Mouse (Mus musculus): ENCODE results near the gene Mdga1. TPM values are rescaled to one million over a fixed set of nuclear protein-coding genes. Genes with fewer than 3 reads are reported as not detected.

The Mdga1 gene
- 0.58 and 0.84 TPM in 2 replicates for total RNA-seq (2015; ENCODE audit: low replicate concordance)
- 2.4 and 2.5 TPM in 2 replicates for total RNA-seq (2017; ENCODE audit: low replicate concordance)

DNA sequence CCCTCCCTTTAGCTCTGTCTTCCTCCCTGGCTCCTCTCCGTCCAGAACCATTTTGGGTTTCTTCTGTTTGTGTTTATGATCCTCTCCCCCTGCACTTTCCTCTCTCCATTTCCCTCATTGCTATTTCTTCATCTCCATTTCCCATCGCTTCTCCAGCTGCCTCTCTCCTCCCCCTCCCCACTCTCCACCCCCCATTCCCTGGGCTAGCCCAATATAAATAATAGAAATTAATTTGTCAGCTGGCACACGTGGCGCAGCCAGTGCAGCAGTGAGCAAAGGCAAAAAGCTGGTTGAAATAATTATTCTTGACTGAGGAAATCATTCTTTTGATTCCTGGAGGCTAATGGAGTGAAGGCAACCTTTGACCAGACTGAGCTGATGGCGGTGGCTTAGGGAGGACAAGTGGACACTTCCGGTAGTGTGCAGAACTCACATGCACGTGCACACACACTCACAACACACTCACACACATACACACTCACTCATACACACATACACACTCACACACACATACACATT is at the start of gene Mdga1:
TSS of gene Mdga1 (minus strand) at position 51 of the 519 bp plus-strand sequence.
- ATAC-seq (replicated peaks; ENCODE audit: low FRiP score, poor library complexity, severe bottlenecking): no peak

DNA sequence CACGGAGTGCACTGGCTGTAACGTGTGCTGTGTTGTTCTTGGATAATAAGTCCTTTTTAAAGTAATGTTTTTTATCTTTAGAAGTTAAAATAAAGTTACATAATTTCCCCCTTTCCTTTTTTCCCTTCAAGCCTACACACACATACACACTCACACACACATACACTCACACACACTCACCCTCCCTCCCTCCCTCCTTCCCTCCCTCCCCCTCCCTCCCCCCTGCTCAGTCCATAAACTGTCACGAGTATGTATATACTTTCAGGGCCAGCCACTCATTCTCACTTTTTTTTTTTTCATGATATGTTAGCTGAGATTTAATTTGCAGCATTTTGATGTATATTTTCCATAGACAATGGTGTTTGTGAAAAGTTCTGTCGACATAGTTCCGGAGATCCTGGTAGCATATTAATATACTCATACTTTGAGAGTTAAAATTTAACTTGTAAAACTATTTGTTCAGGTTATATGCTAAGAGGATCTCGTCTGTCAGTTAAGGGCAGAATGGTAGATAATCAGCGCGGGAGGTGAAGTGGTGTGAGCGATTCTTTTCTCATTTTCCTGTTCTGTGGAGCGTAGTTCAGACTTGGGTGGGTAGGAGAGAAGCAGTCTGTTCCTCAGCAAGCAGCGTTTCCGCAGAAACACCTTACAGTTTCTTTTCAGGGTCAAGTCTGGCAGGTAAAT is 49.2 kb upstream of the Mdga1 start:
- no peak for ATAC-seq (replicated peaks; ENCODE audit: low FRiP score, poor library complexity, severe bottlenecking)

DNA sequence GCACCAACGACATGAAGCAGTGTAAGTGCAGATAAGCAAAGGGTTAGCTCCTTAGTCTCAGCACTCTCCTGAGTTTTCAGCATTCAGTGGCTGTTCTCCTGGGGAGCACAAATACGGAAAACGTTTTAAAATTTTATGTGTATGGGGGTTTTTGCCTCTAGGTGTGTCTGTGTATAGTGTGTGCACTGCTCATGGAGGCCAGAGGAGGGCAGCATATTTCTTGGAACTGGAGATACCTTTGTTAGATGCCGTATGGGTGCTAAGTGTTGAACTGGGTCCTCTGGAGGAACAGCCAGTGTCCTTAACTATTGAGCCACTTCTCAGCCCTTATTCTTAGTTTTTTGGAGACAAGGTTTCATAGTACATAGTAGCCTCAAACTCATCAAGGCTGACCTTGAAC is 44.8 kb upstream of the Mdga1 start:
- no peak for ATAC-seq (replicated peaks; ENCODE audit: low FRiP score, poor library complexity, severe bottlenecking)

DNA sequence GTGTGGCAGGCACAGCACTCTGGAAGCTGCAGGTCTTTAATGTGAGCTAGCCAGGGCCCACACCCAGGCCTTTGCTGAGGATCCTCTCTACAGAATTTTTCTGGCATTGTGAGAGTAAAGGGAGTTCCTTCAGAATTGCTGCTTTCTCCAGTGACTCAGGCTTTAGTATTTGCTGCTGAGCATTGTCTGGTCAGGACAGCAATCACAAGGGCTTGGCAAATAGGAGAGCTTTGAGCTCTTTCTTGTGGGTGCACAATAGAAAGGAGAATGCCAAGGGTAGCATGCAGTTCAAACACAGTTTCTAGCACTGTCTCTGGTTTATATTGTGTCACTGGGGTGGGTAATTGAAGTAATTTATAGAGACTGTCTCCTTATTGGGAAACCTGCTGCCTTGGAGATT is 38.5 kb upstream of the Mdga1 start:
- no peak for ATAC-seq (replicated peaks; ENCODE audit: low FRiP score, poor library complexity, severe bottlenecking)

DNA sequence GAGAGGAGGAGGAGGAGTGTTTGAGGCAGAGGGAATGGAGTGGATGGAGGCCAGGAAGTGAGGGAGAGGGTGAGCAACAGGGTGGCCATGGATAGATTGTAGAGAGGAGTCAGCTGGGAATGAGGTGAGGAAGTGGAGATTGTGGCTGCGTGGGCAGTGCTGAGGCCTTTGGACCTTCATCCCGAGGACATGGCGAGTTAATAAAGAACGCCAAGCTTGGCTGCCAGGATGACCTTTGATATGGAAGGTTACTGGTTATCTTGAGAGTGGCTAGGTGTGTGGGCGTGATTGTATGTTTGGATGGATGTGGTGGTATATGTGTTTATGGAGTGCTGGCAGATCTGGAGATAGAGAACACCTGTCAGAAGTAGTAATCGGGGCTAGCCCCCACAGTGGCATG is 38.0 kb upstream of the Mdga1 start:
- ATAC-seq (replicated peaks; ENCODE audit: low FRiP score, poor library complexity, severe bottlenecking): no peak

DNA sequence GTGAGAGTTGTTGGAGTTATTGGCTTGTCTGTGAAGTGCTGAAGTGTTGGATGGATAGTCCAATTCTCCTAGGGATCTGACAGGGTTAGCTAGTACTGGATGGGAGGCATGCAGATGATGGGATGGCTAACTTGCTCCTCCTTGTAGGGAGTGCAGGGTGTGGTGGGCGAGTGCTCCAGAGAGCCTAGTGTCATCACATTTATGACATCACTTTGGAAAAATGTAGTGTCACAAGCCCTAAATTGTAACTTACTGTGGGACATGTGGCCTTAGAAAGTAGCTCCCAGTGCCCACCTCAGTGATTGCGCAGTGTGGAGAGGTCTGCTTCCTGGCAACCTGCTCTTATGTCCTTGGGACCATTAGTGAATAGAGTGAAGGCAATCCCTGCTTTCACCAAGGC is 37.0 kb upstream of the Mdga1 start:
- ATAC-seq (replicated peaks; ENCODE audit: low FRiP score, poor library complexity, severe bottlenecking): no peak

DNA sequence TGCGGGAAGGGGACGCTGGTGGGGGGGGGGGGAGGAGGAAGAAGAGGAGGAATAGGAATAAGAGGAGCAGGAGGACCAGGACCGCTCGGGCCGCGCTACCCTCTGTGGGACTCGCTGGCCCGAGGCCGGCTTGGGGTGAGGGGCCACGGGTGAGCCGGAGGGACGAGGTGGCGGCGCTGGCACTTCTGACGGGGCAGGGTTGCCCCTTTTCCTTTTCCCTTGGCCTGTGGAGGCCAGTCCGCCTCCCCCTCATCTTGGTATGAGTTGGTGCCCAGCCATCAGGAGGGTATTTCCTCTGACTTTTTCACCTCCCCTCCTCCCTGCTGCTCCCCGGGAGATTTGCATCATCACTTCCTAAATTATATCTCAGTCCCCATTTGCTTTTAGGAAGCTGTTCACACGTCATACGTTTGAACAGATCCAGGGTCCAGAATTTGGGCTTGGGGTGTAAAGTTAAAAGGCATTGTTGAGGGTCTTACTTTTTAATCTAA is 35.6 kb upstream of the Mdga1 start:
- ATAC-seq (replicated peaks; ENCODE audit: low FRiP score, poor library complexity, severe bottlenecking): no peak

DNA sequence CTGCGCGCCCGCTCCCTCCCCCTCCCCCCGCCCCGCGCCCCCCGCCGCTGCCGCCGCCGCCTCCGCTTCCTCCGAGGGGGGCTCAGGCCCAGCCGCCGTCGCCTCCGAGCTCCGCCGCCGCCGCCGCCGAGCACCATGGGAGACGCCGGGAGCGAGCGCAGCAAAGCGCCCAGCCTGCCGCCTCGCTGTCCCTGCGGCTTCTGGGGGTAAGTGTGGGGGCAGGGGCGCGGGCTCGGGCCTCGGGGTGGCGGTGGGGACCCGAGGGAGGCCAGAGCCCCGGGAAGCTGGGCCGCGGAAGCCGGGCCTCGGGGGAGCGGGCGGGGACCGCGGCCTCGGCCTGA is 35.2 kb upstream of the Mdga1 start:
- no peak for ATAC-seq (replicated peaks; ENCODE audit: low FRiP score, poor library complexity, severe bottlenecking)

DNA sequence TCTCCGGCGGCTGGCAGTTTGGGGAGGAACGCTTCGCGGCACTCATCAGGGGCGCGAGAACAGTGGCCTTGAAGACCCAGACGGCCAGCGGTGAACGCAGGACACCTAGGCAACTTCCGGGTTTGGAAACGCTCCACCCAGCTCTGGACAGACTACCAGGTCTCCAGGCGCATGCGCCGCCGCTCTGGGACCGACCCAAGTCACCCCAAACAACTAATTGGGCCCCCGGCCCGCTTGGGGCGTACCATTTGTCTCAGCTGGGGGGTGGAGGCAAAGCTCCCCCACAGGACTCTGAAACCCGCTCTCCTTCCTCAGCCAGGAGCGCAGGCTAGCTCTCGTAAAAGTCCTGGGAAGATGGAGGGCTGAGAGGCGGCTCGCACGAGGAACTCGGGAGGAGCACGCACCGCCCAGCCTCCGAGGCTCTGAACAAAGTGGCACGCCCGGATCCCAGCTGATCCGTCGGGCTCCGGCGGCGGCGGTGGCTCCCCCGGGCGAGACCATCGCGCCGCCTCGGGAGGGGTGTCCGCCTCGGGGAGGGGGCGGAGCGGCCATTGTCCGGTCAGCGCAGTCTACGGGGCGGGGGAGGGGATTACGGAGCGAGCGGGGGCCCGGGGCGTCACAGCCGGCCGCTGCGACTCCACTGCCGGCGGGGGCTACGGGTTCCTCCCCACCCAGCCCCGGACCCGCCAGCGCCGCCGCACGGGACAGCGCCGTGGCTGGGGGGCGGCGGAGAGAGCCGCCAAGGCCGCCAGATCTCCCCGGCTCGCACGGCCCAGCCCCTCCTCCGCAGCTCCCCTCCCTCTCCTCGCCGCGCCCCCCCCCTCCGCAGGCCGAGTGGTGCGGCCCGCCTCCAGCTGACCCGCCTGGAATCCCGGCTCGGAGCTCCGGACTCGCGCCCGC is 34.6 kb upstream of the Mdga1 start, which contains the start of gene Zfand3:
TSS of gene Zfand3 (plus strand) at position 531 of the 900 bp plus-strand sequence.
- ATAC-seq (replicated peaks; ENCODE audit: low FRiP score, poor library complexity, severe bottlenecking): peak; percentile 93

DNA sequence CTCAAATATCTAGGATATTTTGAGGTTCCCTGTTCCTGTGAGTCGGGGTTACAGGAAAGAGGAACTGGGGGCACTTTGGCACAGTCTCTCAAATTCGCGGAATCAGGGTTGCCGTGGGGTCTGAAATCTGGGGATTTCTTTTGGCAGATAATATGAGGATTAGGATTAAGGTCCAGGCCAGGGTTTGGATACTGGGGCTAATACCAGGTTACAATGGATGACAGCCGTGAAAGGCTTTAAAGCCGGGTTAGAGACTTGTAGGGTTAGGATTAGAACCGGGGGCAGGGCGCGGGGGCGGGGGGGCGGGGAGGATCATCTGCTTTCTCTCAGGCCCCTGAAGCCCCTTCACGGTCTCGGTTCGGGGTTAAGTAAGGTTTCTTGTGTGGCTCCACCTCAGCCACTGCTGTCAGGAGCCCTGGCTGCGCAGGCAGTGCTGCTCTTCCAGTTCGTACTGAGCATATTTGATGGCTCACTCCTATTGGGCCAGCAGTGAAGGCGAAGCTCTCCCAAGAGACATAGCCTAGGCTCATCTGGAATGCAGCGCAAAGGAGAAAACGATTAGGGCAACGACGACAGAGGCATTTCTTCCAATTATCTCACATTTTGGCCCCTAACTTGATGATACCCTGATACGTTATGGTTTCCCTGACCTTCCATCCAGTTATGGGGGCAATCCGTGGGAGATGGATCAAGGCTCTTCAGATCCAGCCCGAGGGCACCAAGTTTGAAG is 28.8 kb upstream of the Mdga1 start:
- ATAC-seq (replicated peaks; ENCODE audit: low FRiP score, poor library complexity, severe bottlenecking): no peak

DNA sequence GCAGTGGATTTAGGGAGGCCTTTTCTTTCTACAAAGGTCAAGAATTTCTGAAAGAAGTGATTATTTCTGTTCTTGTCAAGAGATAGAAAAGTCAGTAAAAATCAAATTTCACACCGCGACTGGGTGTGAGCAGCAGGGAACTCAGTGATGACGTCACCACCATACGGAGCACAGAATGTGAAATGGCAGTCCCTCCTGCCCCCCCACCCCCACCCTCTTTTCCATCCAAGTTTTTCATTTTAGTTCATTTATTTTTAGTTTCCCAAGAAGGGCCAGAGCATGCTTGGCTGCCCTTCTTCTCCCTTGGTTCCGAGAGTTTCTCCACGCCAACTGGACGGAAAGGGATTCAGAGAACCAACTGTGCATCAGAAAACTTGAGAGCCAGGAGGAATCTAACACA is 27.8 kb upstream of the Mdga1 start:
- ATAC-seq (replicated peaks; ENCODE audit: low FRiP score, poor library complexity, severe bottlenecking): no peak

DNA sequence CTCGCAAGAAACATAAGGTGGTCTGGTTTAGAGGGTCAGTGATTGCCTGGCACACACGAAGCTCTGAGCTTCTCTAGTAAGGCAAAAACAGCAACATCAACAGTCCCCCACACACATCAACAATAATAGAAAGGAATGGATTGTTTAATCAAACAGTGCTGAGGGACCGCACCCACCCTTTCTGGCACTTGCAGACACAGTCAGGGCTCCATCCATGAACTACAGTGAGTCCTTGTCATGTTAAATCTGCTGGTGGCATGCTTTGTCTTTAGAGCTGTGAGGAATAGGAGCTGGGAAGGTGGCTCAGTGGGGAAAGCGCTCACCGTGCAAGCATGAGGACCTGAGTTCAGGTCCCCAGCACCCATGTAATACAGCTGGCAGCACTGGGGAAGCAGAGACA is 26.1 kb upstream of the Mdga1 start:
- no peak for ATAC-seq (replicated peaks; ENCODE audit: low FRiP score, poor library complexity, severe bottlenecking)

DNA sequence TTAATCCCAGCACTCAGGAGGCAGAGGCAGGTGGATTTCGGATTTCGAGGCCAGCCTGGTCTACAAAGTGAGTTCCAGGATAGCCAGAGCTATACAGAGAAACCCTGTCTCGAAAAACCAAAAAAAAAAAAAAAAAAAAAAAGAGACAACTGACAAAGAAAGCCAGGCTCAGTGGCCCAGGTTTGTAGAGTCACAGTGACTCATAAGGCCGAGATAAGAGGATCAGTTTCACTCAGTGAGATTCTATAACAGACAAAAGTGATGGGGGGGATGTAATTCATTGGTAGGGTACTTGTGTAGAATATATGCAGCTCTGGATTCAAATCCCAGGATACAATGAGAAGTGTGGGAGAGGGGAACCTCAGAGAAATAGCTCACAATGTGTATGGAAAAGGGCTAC is 24.6 kb upstream of the Mdga1 start:
- no peak for ATAC-seq (replicated peaks; ENCODE audit: low FRiP score, poor library complexity, severe bottlenecking)

DNA sequence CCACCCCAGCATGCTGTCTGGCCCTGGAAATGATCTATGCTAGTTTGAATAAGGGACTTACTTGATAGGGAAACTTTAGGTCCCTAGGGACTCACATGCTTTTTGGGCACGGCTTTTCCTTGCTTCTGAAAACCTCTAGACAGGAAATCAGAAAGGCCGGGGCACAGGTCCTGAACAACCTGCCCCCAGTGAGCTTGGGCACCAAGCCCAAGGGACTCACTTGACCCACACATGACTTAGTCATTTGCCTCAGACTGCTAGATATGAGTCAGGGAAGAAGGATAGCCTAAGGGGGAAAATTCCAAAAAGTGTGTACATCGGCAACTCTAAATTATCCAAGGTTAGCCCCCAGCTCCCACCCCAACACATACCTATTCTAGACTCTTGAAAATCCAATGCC is 24.1 kb upstream of the Mdga1 start:
- no peak for ATAC-seq (replicated peaks; ENCODE audit: low FRiP score, poor library complexity, severe bottlenecking)

DNA sequence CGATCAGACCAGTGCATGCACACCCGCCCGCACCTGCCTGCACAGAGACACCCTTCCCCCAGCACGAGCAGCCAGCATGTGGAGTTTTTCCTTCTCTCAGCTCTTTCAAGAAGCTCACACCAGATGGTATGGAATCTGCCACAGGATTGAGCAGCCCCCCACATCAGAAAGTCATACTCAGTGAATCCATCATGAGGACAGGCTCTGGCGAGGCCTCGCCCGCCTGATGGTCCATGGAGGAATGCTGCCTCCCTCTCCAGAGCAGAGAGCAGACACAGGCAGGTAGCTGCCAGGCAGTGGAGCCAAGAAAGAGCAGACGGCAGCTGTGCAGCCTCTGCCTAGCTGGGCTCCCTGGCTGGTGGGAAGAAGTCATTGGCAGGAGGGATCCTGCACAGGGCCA is 23.6 kb upstream of the Mdga1 start:
- ATAC-seq (replicated peaks; ENCODE audit: low FRiP score, poor library complexity, severe bottlenecking): no peak

DNA sequence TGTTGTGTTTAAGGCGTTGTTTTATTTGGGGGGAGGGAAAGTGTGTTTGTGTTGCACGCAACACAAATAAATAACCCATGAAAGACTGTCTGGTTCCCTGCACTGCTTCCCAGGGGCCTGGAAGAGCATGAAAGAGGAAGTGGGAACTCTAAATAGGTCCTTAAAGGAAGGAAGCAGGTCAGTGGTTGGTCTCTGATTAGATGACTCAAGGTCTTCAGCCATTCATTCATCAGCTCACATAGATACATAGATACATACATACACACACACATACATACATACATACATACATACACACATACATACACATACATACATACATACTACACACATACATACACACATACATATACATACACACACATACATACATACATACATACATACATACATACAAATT is 21.0 kb upstream of the Mdga1 start:
- no peak for ATAC-seq (replicated peaks; ENCODE audit: low FRiP score, poor library complexity, severe bottlenecking)

DNA sequence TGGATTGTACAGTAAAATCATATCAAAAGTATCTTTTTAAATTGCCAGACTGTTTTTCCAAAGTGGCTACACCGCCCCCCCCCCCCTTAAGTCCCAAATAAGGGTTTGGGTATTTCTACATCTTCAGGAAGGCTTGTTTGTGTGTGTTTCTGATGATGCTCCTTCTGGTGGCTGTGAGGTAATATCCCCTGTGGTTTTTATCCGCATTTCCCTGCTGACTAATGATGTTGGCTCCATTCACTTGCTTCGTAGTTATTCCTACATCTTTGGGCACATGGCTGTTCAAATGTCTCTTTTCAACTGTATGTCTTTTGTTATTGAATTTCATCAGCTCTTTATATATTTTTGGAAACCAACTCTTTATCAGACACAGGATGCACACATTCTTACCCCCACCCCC is 20.2 kb upstream of the Mdga1 start:
- ATAC-seq (replicated peaks; ENCODE audit: low FRiP score, poor library complexity, severe bottlenecking): no peak

DNA sequence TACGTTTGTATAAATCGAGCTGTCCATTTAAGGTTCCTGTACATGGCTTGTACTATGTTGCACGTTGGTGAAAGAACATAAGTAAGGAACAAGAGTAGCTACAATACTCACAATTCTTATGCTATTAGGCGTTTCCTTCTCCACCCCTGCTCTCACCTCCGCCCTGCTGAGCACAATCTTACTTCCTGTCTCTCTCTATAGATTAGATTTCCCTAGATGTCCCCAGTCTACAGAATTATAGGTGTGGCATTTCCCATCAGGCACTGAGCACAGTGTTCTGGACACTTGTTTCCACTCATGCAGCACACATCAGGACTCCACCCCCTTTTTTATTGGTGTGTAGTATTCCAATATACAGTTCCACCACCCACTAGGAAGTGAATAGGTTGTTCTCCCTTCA is 19.8 kb upstream of the Mdga1 start:
- no peak for ATAC-seq (replicated peaks; ENCODE audit: low FRiP score, poor library complexity, severe bottlenecking)

DNA sequence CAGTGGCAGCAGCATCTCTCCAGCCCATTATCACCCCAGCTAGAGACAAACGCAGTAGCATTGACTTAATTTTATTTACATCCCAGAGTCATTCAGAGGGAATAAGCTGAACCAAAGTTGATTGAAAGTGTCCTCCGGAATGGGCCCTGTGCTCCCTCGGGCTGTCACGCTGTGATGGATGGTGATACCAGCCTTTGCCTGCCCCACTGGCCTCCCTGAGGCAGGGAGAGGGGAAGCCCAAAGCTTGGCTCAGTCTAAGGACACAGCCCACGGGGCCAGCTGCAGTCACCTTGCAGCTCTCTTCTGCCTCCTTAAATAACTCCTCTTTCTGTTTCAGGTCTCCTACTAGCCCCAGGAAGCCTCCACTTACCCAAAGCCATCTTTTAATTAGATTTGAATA is 18.3 kb upstream of the Mdga1 start:
- ATAC-seq (replicated peaks; ENCODE audit: low FRiP score, poor library complexity, severe bottlenecking): no peak

DNA sequence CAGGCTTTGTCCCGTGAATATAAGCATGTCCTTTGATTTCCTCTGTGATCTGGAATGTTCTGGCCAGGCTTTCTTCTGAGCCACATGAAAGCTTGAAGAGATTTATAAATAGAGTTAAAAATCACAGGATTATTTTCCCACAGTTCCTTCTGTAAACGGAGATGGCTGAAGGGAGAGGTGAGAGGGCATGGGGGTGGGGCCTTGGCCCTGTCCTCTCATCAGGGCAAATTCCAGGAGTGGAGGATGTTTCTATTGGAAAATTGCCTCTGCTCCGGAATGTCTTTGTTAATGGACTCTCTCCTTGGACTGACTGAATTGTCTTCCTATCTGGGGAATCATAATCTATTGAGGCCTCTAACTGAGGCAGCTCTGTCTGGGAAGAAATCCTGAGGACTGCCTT is 15.6 kb upstream of the Mdga1 start:
- no peak for ATAC-seq (replicated peaks; ENCODE audit: low FRiP score, poor library complexity, severe bottlenecking)
